Comparison of ENCODE assay signal across 19 mouse cellular contexts in the genomic region with DNA sequence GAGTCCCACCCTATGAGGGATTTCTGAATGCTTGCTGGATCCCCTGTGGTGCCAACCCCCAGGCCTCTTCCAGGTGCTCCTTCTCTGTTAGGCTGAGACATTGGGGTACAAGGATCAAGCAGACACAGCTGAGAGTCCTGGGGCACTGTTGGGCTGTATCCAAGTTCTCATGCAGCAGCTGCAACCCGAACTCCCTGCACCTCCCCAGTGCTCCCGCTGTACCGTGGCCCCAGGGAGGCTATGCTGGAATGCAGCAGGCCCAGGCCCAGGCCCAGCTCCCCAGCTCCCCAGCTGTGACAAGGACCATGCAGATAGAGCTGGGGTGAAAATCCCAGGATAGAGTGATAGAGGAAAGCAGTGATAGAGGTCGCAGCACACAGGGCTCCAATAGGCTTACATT. TPM values are rescaled to one million over a fixed set of nuclear protein-coding genes. Genes with fewer than 3 reads are reported as not detected.
DNase-seq lines count a peak whose midpoint lies in the region; ATAC-seq lines count a peak whose summit lies in the region.
"Had no signal": no experiment of that assay in that cellular context is flagged by ENCODE, and none has a peak within 500 bp of the region (broad histone marks: within the 10 kb centered on the region; RNA-seq: fewer than 3 reads in every experiment).

No protein-coding gene starts in this region.

- WGBS in heart, embryonic 12.5 days, result 50% methylated on average over 4 of the region's 4 CpGs
- 45% methylated on average over 4 of the region's 4 CpGs for WGBS in hindbrain, embryonic 12.5 days
- WGBS in hindbrain, embryonic 13.5 days, result 38% methylated on average over 4 of the region's 4 CpGs
- WGBS in embryonic facial prominence, embryonic 10.5 days, result 42% methylated on average over 4 of the region's 4 CpGs
- whole genome bisulfite sequencing in limb, embryonic 10.5 days, result 57% methylated on average over 4 of the region's 4 CpGs

- ATAC-seq in heart, embryonic 12.5 days (ENCODE audit: insufficient number of reproducible peaks, low FRiP score), result no peak
- ATAC-seq in hindbrain, embryonic 12.5 days (ENCODE audit: low FRiP score), result no peak
- ATAC-seq in hindbrain, embryonic 13.5 days (ENCODE audit: low FRiP score), result no peak
- ATAC-seq: intestine, embryonic 15.5 days; liver, embryonic 12.5 days; midbrain, embryonic 16.5 days had no signal

- H3K27me3 ChIP-seq in heart, embryonic 12.5 days (replicated peaks), result no peaks in the 10 kb centered on the region
- no peaks in the 10 kb centered on the region for H3K27me3 ChIP-seq in hindbrain, embryonic 12.5 days
- 0 out of 2 replicates have a peak, but pooled peaks cover 2% of the 10 kb centered on the region for H3K27me3 ChIP-seq in hindbrain, embryonic 13.5 days
- H3K27me3 ChIP-seq in embryonic facial prominence, embryonic 10.5 days (replicated peaks; ENCODE audit: low read depth, poor library complexity, severe bottlenecking), result 0 out of 2 replicates have a peak, but pooled peaks cover 6% of the 10 kb centered on the region
- no peaks in the 10 kb centered on the region for H3K27me3 ChIP-seq in limb, embryonic 10.5 days (ENCODE audit: low read depth, poor library complexity, severe bottlenecking)
- H3K27me3 ChIP-seq: hindbrain, embryonic 15.5 days; intestine, embryonic 15.5 days; kidney, embryonic 15.5 days; liver, embryonic 12.5 days had no signal

- intact Hi-C loops in heart, postnatal 36 days (cut with DNase I), result no loop called here
- intact Hi-C loops in left cerebral cortex, postnatal 10 days (cut with DNase I), result no loop called here

- no peak for DNase-seq in heart, postnatal 36 days
- no peak for DNase-seq in embryonic facial prominence, embryonic 10.5 days (ENCODE audit: low spot score)
- no peak for DNase-seq in limb, embryonic 10.5 days (ENCODE audit: low spot score)
- DNase-seq in left cerebral cortex, adult 11 months (ENCODE audit: low spot score), result no peak
- no peak for DNase-seq in left cerebral cortex, postnatal 10 days (ENCODE audit: extremely low spot score in 1 of 2, low spot score in 2 of 2)
- DNase-seq: gastrocnemius, adult 2 months; layer of hippocampus, postnatal 36 days; lung, adult 2 months; right cerebral cortex, adult 18-20 months had no signal

- peak overlapping the region; percentile 41; the same call in 1 of the 2 replicates for H3K9ac ChIP-seq in heart, embryonic 12.5 days
- no peak overlapping the region for H3K9ac ChIP-seq in hindbrain, embryonic 12.5 days
- H3K9ac ChIP-seq in hindbrain, embryonic 13.5 days, result no peak overlapping the region
- H3K9ac ChIP-seq: hindbrain, embryonic 15.5 days; intestine, embryonic 15.5 days; kidney, embryonic 15.5 days; liver, embryonic 12.5 days had no signal

- H3K9me3 ChIP-seq in heart, embryonic 12.5 days (replicated peaks), result no peaks in the 10 kb centered on the region
- H3K9me3 ChIP-seq in hindbrain, embryonic 12.5 days (replicated peaks), result no peaks in the 10 kb centered on the region
- no peaks in the 10 kb centered on the region for H3K9me3 ChIP-seq in hindbrain, embryonic 13.5 days
- no peaks in the 10 kb centered on the region for H3K9me3 ChIP-seq in embryonic facial prominence, embryonic 10.5 days
- H3K9me3 ChIP-seq in limb, embryonic 10.5 days (replicated peaks), result no peaks in the 10 kb centered on the region
- H3K9me3 ChIP-seq: hindbrain, embryonic 15.5 days; intestine, embryonic 15.5 days; kidney, embryonic 15.5 days; liver, embryonic 12.5 days had no signal

- H3K4me3 ChIP-seq in heart, embryonic 12.5 days, result no peak overlapping the region
- no peak overlapping the region for H3K4me3 ChIP-seq in hindbrain, embryonic 12.5 days
- H3K4me3 ChIP-seq in hindbrain, embryonic 13.5 days, result no peak overlapping the region
- peak overlapping the region; percentile 17; the same call in 1 of the 2 replicates for H3K4me3 ChIP-seq in embryonic facial prominence, embryonic 10.5 days
- peak overlapping the region; percentile 7; the same call in 1 of the 2 replicates for H3K4me3 ChIP-seq in limb, embryonic 10.5 days
- H3K4me3 ChIP-seq: gastrocnemius, adult 2 months; hindbrain, embryonic 15.5 days; intestine, embryonic 15.5 days; kidney, embryonic 15.5 days; liver, embryonic 12.5 days; megakaryocyte, embryonic 14.5 days had no signal

- no peak overlapping the region for H3K4me2 ChIP-seq in heart, embryonic 12.5 days
- no peak overlapping the region for H3K4me2 ChIP-seq in hindbrain, embryonic 12.5 days (replicated peaks)
- H3K4me2 ChIP-seq in hindbrain, embryonic 13.5 days, result no peak overlapping the region
- H3K4me2 ChIP-seq: hindbrain, embryonic 15.5 days; intestine, embryonic 15.5 days; kidney, embryonic 15.5 days; liver, embryonic 12.5 days had no signal

- no peak overlapping the region for H3K27ac ChIP-seq in heart, embryonic 12.5 days (ENCODE audit: poor library complexity, severe bottlenecking)
- peak overlapping the region; percentile 5; the same call in 1 of the 2 replicates for H3K27ac ChIP-seq in hindbrain, embryonic 12.5 days
- no peak overlapping the region for H3K27ac ChIP-seq in hindbrain, embryonic 13.5 days
- peak overlapping the region; percentile 25 for H3K27ac ChIP-seq in embryonic facial prominence, embryonic 10.5 days (replicated peaks)
- H3K27ac ChIP-seq in limb, embryonic 10.5 days, result peak overlapping the region; percentile 53; the same call in 1 of the 2 replicates
- H3K27ac ChIP-seq: gastrocnemius, adult 2 months; hindbrain, embryonic 15.5 days; intestine, embryonic 15.5 days; kidney, embryonic 15.5 days; liver, embryonic 12.5 days; stomach, postnatal 0 days had no signal

- no peaks in the 10 kb centered on the region for H3K36me3 ChIP-seq in heart, embryonic 12.5 days
- no peaks in the 10 kb centered on the region for H3K36me3 ChIP-seq in hindbrain, embryonic 12.5 days
- no peaks in the 10 kb centered on the region for H3K36me3 ChIP-seq in hindbrain, embryonic 13.5 days
- H3K36me3 ChIP-seq in embryonic facial prominence, embryonic 10.5 days (replicated peaks), result no peaks in the 10 kb centered on the region
- H3K36me3 ChIP-seq in limb, embryonic 10.5 days, result no peaks in the 10 kb centered on the region
- H3K36me3 ChIP-seq: hindbrain, embryonic 15.5 days; intestine, embryonic 15.5 days; kidney, embryonic 15.5 days; liver, embryonic 12.5 days had no signal

- H3K4me1 ChIP-seq in heart, embryonic 12.5 days (replicated peaks), result peaks cover 57% of the 10 kb centered on the region
- peaks cover 22% of the 10 kb centered on the region for H3K4me1 ChIP-seq in hindbrain, embryonic 12.5 days
- H3K4me1 ChIP-seq in hindbrain, embryonic 13.5 days (replicated peaks), result peaks cover 34% of the 10 kb centered on the region
- H3K4me1 ChIP-seq in embryonic facial prominence, embryonic 10.5 days, result peaks cover 62% of the 10 kb centered on the region
- peaks cover 64% of the 10 kb centered on the region for H3K4me1 ChIP-seq in limb, embryonic 10.5 days

RNA-seq across cellular contexts. Expression of a gene that starts 10.1 kb away (rescaled TPM):
- 114 and 117 TPM in 2 replicates for polyA plus RNA-seq in heart, embryonic 12.5 days (2016; fragmentation: Nextera tagmentation; extraction: Ambion mirVana)
- 10 to 100 TPM; 79.8 to 81.1 TPM for total RNA-seq in heart, postnatal 36 days (2021)
- polyA plus RNA-seq in hindbrain, embryonic 12.5 days (2016; fragmentation: Nextera tagmentation; extraction: Ambion mirVana), result 121 and 125 TPM in 2 replicates
- polyA plus RNA-seq in hindbrain, embryonic 13.5 days (2015; fragmentation: Nextera tagmentation; extraction: Ambion mirVana), result 110 and 115 TPM in 2 replicates
- polyA plus RNA-seq in embryonic facial prominence, embryonic 10.5 days (2016; fragmentation: Nextera tagmentation; extraction: Ambion mirVana), result 99.0 and 103 TPM in 2 replicates
- 99.6 and 99.8 TPM in 2 replicates for polyA plus RNA-seq in limb, embryonic 10.5 days (2016; fragmentation: Nextera tagmentation; extraction: Ambion mirVana)
- total RNA-seq in left cerebral cortex, postnatal 10 days (2021), result 100 to 1,000 TPM; 107 to 118 TPM

Comparison
In these comparisons a context has a peak if more than half of its experiments do, and no peak if none do; other contexts are left out.
1. H3K27ac ChIP-seq: peak in hindbrain, embryonic 12.5 days (single experiment), embryonic facial prominence, embryonic 10.5 days (single experiment) and limb, embryonic 10.5 days (single experiment); none in heart, embryonic 12.5 days (single experiment) and hindbrain, embryonic 13.5 days (single experiment).
2. H3K4me3 ChIP-seq: peak in embryonic facial prominence, embryonic 10.5 days (single experiment) and limb, embryonic 10.5 days (single experiment); none in heart, embryonic 12.5 days (single experiment), hindbrain, embryonic 12.5 days (single experiment) and hindbrain, embryonic 13.5 days (single experiment).